Mouse (Mus musculus) heart, embryonic 14.5 days (tissue): ENCODE measurements around the gene Ttll1. TPM values are rescaled to one million over a fixed set of nuclear protein-coding genes. Genes with fewer than 3 reads are reported as not detected.
"Not testable (repeated sequence)": the region's sequence is repeated elsewhere in the genome, so short reads cannot be mapped to it uniquely, and the experiment has no call there.

ENCODE experiments used
- ATAC-seq: fragments of 200-750 bp; cut with Nextera tagmentation; 2 replicates; pipeline ENCODE4 v1.8.0; 2017; ENCODE audit warnings: low read depth, moderate TSS enrichment; ENCODE audit not compliant: insufficient number of reproducible peaks, insufficient read depth, low FRiP score
- H3K27ac ChIP-seq, 2 experiments: fragments of 200-500 bp in 1 of 2; fragments of 300-500 bp in 1 of 2; sonication (generic) in 1 of 2; replicated peaks in 1 of 2; 2 replicates each; pipeline ENCODE4 v1.5.1; 2012 to 2014; ENCODE audit warnings: low read depth in 2 of 2, low read length in 2 of 2, control low read depth in 1 of 2, mild to moderate bottlenecking in 1 of 2, mixed read lengths in 1 of 2; ENCODE audit not compliant: control insufficient read depth in 1 of 2, insufficient read depth in 1 of 2
- H3K27me3 ChIP-seq: fragments of 300-500 bp; sonication (generic); 2 replicates; pipeline ENCODE4 v1.6.1; 2014; ENCODE audit warnings: mild to moderate bottlenecking, low read length, control low read depth; ENCODE audit not compliant: control insufficient read depth, insufficient read depth
- H3K36me3 ChIP-seq: fragments of 300-500 bp; sonication (generic); 2 replicates; pipeline ENCODE4 v1.6.1; 2014; ENCODE audit warnings: mild to moderate bottlenecking, control low read depth, low read length, mixed read lengths; ENCODE audit not compliant: control insufficient read depth, insufficient read depth
- H3K4me1 ChIP-seq, 2 experiments: fragments of 200-500 bp in 1 of 2; fragments of 300-500 bp in 1 of 2; sonication (generic) in 1 of 2; 2 replicates each; pipeline ENCODE4 v1.6.1; 2012 to 2014; ENCODE audit warnings: low read length in 2 of 2, control low read depth in 1 of 2, mixed read lengths in 1 of 2; ENCODE audit not compliant: control insufficient read depth in 2 of 2, insufficient read depth in 2 of 2
- H3K4me2 ChIP-seq: fragments of 300-500 bp; sonication (generic); 2 replicates; pipeline ENCODE4 v1.6.1; 2014; ENCODE audit warnings: mild to moderate bottlenecking, low read length
- H3K4me3 ChIP-seq, 2 experiments: fragments of 200-500 bp in 1 of 2; fragments of 300-500 bp in 1 of 2; sonication (generic) in 1 of 2; 2 replicates each; pipeline ENCODE4 v1.5.1; 2012 to 2014; ENCODE audit warnings: low read length in 2 of 2, mild to moderate bottlenecking in 2 of 2, control low read depth in 1 of 2, low read depth in 1 of 2, moderate library complexity in 1 of 2; ENCODE audit not compliant: control insufficient read depth in 1 of 2, insufficient read depth in 1 of 2
- H3K9ac ChIP-seq: fragments of 300-500 bp; sonication (generic); 2 replicates; pipeline ENCODE4 v1.6.1; 2014; ENCODE audit warnings: mild to moderate bottlenecking, low read length
- H3K9me3 ChIP-seq: fragments of 300-500 bp; sonication (generic); 2 replicates; pipeline ENCODE4 v1.6.1; 2016; ENCODE audit warnings: low read length, control low read depth; ENCODE audit not compliant: control insufficient read depth
- WGBS: fragments of 180-500 bp; shearing (Covaris S2); extraction: QIAGEN DNeasy Blood & Tissue Kit; methylation state at CpG from one replicate; pipeline ENCODE4 v1.1.7; 2014; 5-methylcytosine and 5-hydroxymethylcytosine counted together
- polyA plus RNA-seq: library from polyadenylated mRNA; unstranded; fragments of >200 nt; fragmentation: Nextera tagmentation; extraction: Ambion mirVana; gene quantifications from 2 replicates; pipeline ENCODE4 v1.2.1, GENCODE M21; 2014

Gene Ttll1
- polyA plus RNA-seq, 1 experiment from 2014 or later, result 17.8 TPM

DNA sequence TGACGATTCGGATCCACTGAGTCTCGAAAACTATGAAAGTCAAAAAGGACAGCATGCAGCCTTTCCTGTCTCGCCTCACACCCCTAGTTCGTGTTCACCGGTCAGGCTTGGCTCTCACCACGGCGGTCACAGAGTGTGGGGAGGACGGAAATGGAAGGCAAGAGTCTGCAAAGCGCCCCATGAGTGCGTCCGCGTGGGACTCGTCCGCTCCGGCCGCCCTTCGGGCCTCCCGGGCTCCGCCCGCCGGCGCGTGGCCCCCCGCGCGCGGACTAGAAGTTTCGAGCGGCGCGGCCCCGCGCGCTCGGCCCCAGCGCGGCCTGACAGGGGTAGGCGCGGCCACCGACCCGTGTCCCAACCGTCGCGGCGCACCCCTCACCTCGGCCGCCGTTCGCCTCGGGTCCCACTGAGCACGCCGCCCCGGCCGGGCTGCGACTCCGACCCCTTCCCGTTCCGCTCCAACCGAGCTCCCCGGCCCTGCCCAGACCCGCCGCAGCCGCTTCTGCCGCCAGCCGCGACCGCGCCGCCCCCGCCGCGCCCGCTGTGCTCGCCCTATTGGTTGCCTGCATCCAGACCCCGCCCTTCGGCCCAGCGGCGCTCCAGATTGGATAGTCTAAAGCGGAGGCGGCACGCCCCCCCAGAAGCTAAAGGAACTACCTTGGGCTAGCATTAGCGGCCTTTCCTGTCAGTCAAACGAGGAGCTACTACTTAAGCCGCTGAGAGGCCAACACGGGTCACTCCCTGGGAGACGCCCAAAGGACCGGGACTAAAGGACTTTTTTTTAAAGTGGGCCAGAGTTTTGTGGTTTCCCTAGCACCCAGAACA is 46.4 kb downstream of the Ttll1 start, which contains the start of gene Pacsin2:
Pacsin2 (minus strand) TSS at position 524 of the 822 bp plus-strand sequence.
- peak; percentile 97 for ATAC-seq
- Histone ChIP-seq H3K36me3 (no peaks in the 10 kb centered on the region), H3K4me3 (peak within 1 kb of the TSS; percentile 79 to 87), H3K9ac (peak within 1 kb of the TSS; percentile 84), H3K4me2 (peak within 1 kb of the TSS; percentile 81), H3K9me3 (no peaks in the 10 kb centered on the region), H3K27me3 (no peaks in the 10 kb centered on the region), H3K27ac (peak within 1 kb of the TSS; percentile 60 to 80), H3K4me1 (peaks cover 6 to 18% of the 10 kb centered on the region in 2 experiments)
- WGBS, result under 1% methylated on average over 69 of the region's 88 CpGs

DNA sequence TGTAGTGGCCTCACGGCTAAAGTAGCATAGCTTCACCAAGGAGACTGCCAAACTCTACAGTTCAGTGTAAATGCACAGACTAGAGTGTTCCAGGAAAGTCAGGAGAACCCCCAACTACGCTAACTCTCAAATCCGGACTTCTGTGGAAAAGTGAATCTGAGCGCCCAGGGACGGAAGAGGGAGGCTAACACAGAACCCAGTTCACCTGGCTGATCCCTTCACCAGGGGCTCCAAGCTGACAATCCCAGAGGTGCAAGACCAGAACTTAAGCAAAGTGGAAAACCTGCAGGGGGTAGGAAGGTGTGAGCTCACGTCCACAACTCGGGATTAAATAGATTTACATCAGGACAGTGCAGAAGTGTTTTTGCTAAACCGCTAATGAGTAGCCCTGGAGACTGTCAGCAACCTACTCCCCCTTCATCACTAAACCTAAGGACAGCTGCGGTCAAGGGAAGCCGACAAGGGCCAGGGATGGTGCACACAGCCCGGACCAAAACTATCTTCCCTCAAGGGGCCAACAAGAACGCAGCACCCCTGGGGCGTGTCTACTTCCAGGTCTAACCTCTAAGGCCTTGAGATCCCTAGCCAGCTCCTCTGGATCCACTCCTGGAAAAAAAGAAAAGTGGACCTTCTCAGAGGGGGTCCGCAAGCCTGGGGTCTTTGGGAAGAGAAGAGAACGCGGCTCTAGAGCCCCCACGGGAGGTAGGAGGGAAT is 47.2 kb downstream of the Ttll1 start:
- ATAC-seq, result no peak
- Histone ChIP-seq H3K4me3 (peak overlapping the region; percentile 79 to 87), H3K27me3 (no peaks in the 10 kb centered on the region), H3K36me3 (no peaks in the 10 kb centered on the region), H3K9ac (peak overlapping the region; percentile 84), H3K4me1 (peaks cover 5 to 18% of the 10 kb centered on the region in 2 experiments), H3K9me3 (no peaks in the 10 kb centered on the region), H3K4me2 (peak overlapping the region; percentile 81), H3K27ac (peak overlapping the region; percentile 60 to 80)
- whole genome bisulfite sequencing, result 4% methylated on average over 17 of the region's 17 CpGs

DNA sequence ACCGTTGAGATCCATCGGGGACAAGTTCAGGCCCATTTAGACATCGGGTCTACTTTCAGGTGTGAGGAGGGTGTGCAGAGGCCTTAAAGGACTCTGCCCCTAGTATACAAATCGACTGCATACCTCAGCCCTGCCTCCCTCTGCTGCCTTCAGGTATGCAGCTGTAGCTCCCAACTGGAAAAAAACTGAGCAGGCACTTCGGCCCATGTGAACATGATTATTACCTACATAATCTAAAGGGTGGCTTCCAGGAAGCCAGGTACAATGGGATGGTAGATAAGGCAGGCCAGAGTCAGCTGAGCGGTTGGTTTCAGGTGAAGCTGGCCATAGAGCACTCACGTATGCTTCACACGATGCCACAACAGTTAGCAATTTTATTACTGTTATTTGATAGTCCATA is 48.3 kb downstream of the Ttll1 start:
- ATAC-seq, H3K36me3 ChIP-seq, H3K27ac ChIP-seq, H3K27me3 ChIP-seq, H3K9ac ChIP-seq, H3K9me3 ChIP-seq: not testable (repeated sequence)
- H3K4me2 ChIP-seq, result peak overlapping the region; percentile 81
- H3K4me1 ChIP-seq, result peaks cover 5 to 22% of the 10 kb centered on the region in 2 experiments
- 87% methylated on average over 8 of the region's 8 CpGs for WGBS
- H3K4me3 ChIP-seq, result peak overlapping the region in 1 of 2 experiments; percentile 79; a peak in 1 of 4 replicates

DNA sequence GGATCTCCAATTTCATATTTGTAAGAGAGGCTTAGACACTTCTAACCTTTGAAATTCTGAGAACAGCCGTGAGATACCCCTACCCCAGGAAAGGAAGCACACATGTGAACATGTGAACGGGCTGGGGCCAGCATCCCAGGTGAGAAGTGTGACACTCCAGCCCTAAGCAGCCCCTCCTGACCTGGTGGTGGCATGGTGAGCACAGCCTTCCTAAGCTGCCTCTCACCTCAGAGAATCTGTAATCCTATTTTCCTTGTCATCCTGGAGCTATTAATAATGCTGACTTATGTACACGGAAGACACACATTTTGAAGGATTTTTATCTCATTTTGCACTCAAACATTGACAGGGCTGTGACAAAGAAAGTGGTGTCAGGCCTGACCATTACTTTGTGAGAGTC is 49.8 kb downstream of the Ttll1 start:
- Histone ChIP-seq H3K4me1 (peaks cover 5 to 27% of the 10 kb centered on the region in 2 experiments), H3K9me3 (no peaks in the 10 kb centered on the region), H3K4me2 (no peak overlapping the region), H3K9ac (no peak overlapping the region), H3K4me3 (no peak overlapping the region), H3K27me3 (no peaks in the 10 kb centered on the region), H3K36me3 (no peaks in the 10 kb centered on the region), H3K27ac (no peak overlapping the region)
- 69% methylated on average over 3 of the region's 3 CpGs for WGBS
- ATAC-seq, result no peak

DNA sequence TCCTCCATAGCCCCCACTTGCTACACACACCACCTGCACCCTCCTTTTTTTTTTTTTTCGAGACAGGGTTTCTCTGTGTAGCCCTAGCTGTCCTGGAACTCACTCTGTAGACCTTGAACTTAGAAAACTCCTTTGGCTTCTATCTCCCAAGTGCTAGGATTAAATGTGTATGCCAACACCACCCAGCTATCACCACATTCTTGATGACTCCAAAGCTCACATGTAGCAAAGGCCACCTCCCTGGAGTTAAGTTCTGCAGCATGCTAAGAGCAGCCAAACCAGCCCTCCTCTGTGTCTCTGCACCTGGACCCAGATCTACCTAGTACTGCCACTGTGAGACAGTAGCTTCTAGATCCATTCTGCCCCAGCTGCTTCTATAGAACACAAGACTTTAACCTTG is 53.2 kb downstream of the Ttll1 start:
- Histone ChIP-seq H3K4me3 (no peak overlapping the region), H3K9ac (no peak overlapping the region), H3K36me3 (no peaks in the 10 kb centered on the region), H3K27me3 (no peaks in the 10 kb centered on the region), H3K9me3 (no peaks in the 10 kb centered on the region), H3K4me1 (peaks cover 8 to 37% of the 10 kb centered on the region in 2 experiments), H3K4me2 (no peak overlapping the region), H3K27ac (no peak overlapping the region)
- WGBS, result 60% methylated on average over 1 of the region's 1 CpGs
- no peak for ATAC-seq

DNA sequence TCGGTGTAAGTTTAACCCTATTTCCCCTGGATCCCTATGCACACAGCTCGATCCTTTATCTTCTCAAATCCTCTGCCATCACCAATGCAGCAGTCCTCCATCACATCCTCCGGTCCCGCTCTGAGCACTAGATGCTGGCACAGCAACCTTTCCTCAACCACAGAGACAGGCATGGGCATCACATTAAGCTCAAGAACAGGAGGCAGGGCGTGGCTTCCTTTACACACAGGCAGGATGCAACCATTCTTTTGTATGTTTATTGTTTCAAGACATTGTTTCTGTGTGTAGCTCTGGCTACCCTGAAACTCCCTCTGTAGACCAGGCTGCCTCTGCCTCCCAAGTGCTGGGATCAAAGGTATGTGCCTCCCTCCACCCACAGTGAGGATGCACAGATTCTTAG is 55.1 kb downstream of the Ttll1 start:
- H3K27me3 ChIP-seq, result no peaks in the 10 kb centered on the region
- WGBS, result 93% methylated on average over 5 of the region's 5 CpGs
- no peaks in the 10 kb centered on the region for H3K9me3 ChIP-seq
- peaks cover 16 to 42% of the 10 kb centered on the region in 2 experiments for H3K4me1 ChIP-seq
- no peaks in the 10 kb centered on the region for H3K36me3 ChIP-seq
- no peak overlapping the region for H3K4me2 ChIP-seq
- ATAC-seq, result no peak
- no peak overlapping the region for H3K9ac ChIP-seq
- H3K27ac ChIP-seq, result no peak overlapping the region
- H3K4me3 ChIP-seq, result no peak overlapping the region

DNA sequence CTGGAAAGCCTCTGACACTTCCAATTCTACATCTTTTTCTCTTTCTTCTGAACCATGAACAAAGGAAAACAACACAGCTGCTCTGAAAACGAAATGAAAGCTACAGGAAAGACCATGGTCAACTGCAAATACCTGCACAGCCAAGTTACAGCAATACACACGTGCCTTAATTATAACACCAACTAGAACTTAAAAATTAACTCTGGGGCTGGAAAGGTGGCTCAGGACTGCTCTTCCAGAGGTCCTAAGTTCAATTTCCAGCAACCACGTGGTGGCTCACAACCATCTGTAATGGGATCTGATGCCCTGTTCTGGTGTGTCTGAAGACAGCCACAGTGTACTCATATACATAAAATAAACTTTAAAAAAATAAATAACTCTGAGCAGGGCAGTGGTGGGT is 55.7 kb downstream of the Ttll1 start:
- Histone ChIP-seq H3K4me3 (no peak overlapping the region), H3K27ac (no peak overlapping the region), H3K4me2 (no peak overlapping the region), H3K9ac (no peak overlapping the region), H3K36me3 (no peaks in the 10 kb centered on the region), H3K9me3 (no peaks in the 10 kb centered on the region), H3K27me3 (no peaks in the 10 kb centered on the region), H3K4me1 (peaks cover 16 to 42% of the 10 kb centered on the region in 2 experiments)
- 77% methylated on average over 3 of the region's 3 CpGs for WGBS
- ATAC-seq, result no peak
